Mouse (Mus musculus) layer of hippocampus, adult 11-12 months (tissue): ENCODE results near the gene Plcl2.
A peak's percentile ranks its signal among the peaks of the same experiment; 100 is the strongest.
"Not testable (repeated sequence)": the region's sequence is repeated elsewhere in the genome, so short reads cannot be mapped to it uniquely, and the experiment has no call there.

ENCODE experiments used
- DNase-seq: peaks from one replicate; pipeline ENCODE4 v3.0.0; 2022; ENCODE audit warnings: low spot score

Gene Plcl2

GRCm38 (mm10) chr17:50500806-50501205 is 8.4 kb upstream of the Plcl2 start:
- no peak for DNase-seq

DNA sequence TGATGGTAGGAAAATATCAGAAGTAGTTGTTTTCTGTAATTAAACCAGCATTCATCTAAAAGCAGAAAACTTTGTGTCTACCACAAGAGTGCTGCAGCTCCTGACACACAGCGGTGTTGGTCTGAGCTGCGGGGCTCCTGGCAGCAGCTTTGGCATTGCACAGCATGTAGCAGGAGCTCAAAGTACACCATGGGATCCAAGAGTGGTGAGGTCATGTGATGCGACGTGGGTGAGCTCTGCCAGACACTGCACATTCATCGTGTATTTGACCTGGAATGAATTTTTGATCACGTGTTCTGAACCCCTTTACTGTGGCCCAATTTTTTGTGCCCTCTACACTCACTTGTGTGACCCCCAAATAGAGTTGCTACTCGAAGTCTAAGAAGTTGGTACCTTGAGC is 6.1 kb upstream of the Plcl2 start:
- DNase-seq: no peak

GRCm38 (mm10) chr17:50504070-50504846 is 4.9 kb upstream of the Plcl2 start:
- no peak for DNase-seq

DNA sequence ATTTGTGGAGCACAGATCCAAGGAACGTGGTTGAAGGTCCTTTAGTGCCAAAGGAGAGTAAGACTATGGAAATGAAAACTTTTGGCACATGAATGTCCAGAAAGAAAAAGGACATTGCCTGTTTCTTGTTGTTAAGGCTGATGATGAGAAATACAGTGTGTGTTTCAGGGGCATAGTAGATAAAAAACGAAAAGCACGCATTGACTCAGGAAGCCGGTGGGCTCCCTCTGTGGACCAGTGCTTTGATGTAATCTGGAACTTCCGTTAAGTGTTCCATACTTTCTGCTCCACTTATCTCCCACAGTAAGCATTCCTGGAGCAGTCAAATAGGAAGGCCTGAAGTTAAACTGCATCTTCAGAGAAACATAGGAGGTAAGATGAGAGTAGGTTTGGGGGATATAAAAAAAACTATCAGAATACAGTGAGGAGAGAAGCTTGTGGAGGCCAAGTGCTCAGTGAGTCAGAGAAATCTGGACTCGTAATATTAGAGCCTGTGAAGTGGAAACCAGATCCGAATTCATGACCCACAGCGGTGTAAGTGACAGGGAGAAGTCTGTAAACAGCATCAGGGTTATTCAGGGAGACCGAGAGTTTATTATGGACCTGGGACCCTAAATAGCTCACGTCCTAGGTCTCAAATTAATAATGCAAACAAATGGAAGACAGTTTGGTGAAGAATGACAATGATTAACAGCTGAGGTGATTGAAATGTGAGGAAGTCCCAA is 3.1 kb upstream of the Plcl2 start:
- no peak for DNase-seq

- DNase-seq: no peak
Observed at GRCm38 (mm10) chr17:50506861-50507321, 2.3 kb upstream of the Plcl2 start.

GRCm38 (mm10) chr17:50508055-50508774 is 988 bp upstream of the Plcl2 start:
- DNase-seq: no peak

- DNase-seq: peak; percentile 55
Observed at GRCm38 (mm10) chr17:50508775-50509250, 390 bp upstream of the Plcl2 start.

DNA sequence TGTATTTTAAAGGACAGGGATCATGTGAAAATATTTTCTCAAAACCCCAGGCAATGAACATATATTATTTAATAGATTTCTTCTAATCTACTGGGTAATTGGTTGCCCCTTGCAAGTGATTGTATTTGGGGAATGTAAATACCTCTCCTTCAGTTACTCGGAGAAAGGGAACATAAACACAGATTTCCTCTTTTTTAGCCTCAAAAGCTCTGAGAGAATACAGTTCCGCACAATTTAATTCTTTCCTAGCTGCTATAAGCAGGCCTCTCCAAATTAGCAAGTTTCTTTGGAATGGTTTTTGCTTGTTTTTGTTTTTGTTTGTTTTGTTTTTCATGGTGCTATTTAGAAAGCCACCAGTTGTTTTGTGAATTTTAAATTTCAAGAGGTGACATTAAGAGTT is 1.1 kb downstream of the Plcl2 start:
- DNase-seq: no peak

- no peak for DNase-seq
Observed at GRCm38 (mm10) chr17:50510741-50511140, 1.5 kb downstream of the Plcl2 start.

GRCm38 (mm10) chr17:50512222-50512621 is 3.0 kb downstream of the Plcl2 start:
- DNase-seq: no peak

DNA sequence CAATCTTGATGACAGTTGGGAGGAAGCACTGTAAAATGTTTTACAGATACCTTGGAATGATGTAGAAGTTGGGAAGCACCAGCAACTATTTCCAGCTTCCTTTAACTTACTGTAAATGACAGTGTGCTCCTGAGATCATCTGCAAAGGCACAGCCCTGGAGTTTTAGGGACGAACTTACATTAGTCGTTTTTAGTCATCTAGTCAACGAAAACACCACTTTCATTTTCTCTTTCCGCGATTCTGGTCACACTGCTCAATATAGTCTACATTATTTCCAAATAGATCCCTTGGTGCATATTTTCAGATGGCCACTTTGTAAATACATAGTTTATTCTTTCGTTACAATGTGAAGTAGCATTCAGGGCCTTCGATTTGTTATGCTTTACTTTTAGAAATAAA is 3.6 kb downstream of the Plcl2 start:
- no peak for DNase-seq

GRCm38 (mm10) chr17:50513376-50513775 is 4.2 kb downstream of the Plcl2 start:
- DNase-seq: no peak

- DNase-seq: no peak
Observed at GRCm38 (mm10) chr17:50514012-50514411, 4.8 kb downstream of the Plcl2 start.

DNA sequence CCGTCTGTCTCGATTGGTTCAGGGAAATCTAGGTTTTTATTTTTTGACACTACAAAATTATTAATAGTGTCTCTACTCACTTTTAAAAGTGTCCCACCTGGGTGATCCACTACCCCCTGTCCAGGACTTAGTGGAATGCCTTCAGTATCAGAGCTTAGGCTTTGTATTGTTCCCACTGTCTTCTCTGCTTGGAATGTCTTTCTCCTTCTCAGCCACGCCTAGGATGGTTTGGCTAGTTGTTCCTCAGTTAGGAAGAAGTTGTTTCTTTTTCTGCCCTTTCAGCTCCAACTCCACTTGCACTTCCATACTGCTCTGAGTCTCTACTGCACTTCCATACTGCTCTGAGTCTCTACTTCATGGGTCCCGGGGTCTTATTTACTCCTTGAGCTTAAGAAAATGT is 6.7 kb downstream of the Plcl2 start:
- DNase-seq: no peak

GRCm38 (mm10) chr17:50517781-50518415 is 8.7 kb downstream of the Plcl2 start:
- DNase-seq: no peak

DNA sequence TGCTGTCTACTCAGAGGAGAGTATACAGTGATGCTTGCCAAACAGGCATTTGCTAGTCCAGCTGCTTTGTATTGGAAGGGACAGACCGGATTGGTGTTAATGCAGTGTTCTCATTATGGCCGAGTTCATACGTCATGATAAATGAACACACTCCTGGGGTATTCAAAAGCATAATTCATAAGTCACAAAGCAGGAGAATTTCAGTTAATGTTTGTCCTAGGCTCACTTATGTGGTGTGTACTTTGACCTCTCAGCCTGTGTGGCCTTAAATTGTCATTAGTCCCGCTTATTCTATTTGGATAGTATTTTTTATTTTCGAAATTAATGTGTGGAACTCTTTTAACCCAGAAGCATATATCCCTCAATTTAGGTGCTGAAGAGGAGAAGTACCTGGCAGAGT is 10.4 kb downstream of the Plcl2 start:
- DNase-seq: no peak

- DNase-seq: no peak
Observed at GRCm38 (mm10) chr17:50522473-50523083, 13.4 kb downstream of the Plcl2 start.

DNA sequence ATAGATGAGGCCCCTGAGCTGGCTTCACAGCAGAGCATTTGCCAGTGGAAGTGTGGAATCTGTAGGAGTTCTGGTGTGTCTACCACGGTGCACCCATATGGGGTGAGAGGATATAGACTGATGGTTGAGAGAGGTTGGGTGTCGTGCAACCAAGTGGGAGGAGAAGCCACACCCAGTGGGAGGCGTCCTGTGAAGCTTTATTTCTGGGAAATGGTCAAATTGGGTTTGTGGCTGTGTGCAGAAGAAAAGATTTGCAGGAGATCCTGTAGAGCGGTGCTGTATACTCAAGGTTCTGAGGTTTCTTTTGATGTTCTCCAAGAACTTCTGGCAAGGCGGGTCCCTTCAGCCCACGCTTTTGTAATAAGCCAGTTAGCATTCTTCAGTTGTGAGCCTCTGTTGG is 15.8 kb downstream of the Plcl2 start:
- no peak for DNase-seq

DNA sequence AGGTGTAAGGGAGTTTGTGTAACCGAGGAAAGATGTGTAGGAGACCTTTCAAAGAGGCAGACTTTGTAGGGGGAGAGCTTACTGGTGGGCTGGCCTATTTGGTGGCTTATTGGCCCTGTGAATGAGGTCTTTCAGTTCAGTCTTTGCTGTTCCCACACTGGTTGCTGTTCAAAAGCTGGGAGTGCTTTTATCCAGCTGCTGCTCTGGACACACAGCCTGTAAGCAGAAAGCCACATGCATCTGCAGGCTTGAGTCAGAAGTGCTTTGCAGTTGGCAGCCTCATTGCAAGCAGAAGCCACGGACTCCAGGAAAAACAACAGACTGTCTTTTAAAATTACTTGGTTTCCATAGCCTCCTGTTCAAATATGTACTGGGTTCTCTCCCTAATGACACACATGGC is 16.6 kb downstream of the Plcl2 start:
- no peak for DNase-seq

- peak; percentile 41 for DNase-seq
Observed at GRCm38 (mm10) chr17:50530089-50530488, 20.9 kb downstream of the Plcl2 start.

- DNase-seq: not testable (repeated sequence)
Observed at GRCm38 (mm10) chr17:50534889-50535288, 25.7 kb downstream of the Plcl2 start.
